Mouse (Mus musculus) CH12.LX (cell line): ENCODE data around the gene Oprm1. TPM values are rescaled to one million over a fixed set of nuclear protein-coding genes. Genes with fewer than 3 reads are reported as not detected.

Experiments
- DNase-seq: peaks from one replicate; pipeline ENCODE4 v3.0.0-alpha.2; 2013; ENCODE audit errors: extremely low read depth
- H3K27ac ChIP-seq: 2 replicates; pipeline ENCODE4 v1.5.1; 2012; ENCODE audit warnings: low read depth, mild to moderate bottlenecking, control low read depth, moderate library complexity; ENCODE audit not compliant: insufficient read depth
- H3K27me3 ChIP-seq: replicated peaks from 2 replicates; pipeline ENCODE3; 2012; ENCODE audit warnings: inconsistent platforms
- H3K36me3 ChIP-seq, 2 experiments: replicated peaks in 1 of 2; 2 replicates each; pipeline versions ENCODE3 to v1.6.1; 2012; ENCODE audit warnings: inconsistent platforms in 1 of 2, low read length in 1 of 2, mild to moderate bottlenecking in 1 of 2, mixed read lengths in 1 of 2, moderate library complexity in 1 of 2; ENCODE audit not compliant: control insufficient read depth in 1 of 2, insufficient read depth in 1 of 2
- H3K4me1 ChIP-seq, 2 experiments: 2 replicates each; pipeline ENCODE4 v1.6.1; 2012; ENCODE audit warnings: inconsistent platforms in 1 of 2, moderate library complexity in 1 of 2; ENCODE audit not compliant: insufficient read depth in 2 of 2, control insufficient read depth in 1 of 2
- H3K4me2 ChIP-seq: 2 replicates; pipeline ENCODE4 v1.6.1; 2012; ENCODE audit warnings: low read depth, mild to moderate bottlenecking, control low read depth; ENCODE audit not compliant: poor library complexity, insufficient read depth, severe bottlenecking
- H3K4me3 ChIP-seq, 3 experiments: fragments of 150-350 bp in 1 of 3; sonication (generic) in 1 of 3; replicated peaks in 1 of 3; 2 replicates each; pipeline versions ENCODE3 to v1.5.1; 2011 to 2012; ENCODE audit warnings: low read depth in 2 of 3, low read length in 2 of 3, mild to moderate bottlenecking in 2 of 3, moderate library complexity in 2 of 3, control low read depth in 1 of 3, improper control_type of control experiment in 1 of 3, inconsistent platforms in 1 of 3, mixed read lengths in 1 of 3; ENCODE audit not compliant: poor library complexity in 1 of 3
- H3K79me2 ChIP-seq: replicated peaks from 2 replicates; pipeline ENCODE4 v1.6.1; 2012; ENCODE audit warnings: mild to moderate bottlenecking, moderate library complexity; ENCODE audit not compliant: control insufficient read depth, poor library complexity, insufficient read depth, severe bottlenecking; ENCODE audit errors: extremely low read depth
- H3K9ac ChIP-seq: 2 replicates; pipeline ENCODE4 v1.6.1; 2012; ENCODE audit warnings: low read depth, mild to moderate bottlenecking, control low read depth, moderate library complexity; ENCODE audit not compliant: insufficient read depth
- H3K9me3 ChIP-seq: replicated peaks from 2 replicates; pipeline ENCODE3; 2012; ENCODE audit warnings: low read length, inconsistent platforms, mixed read lengths
- BHLHE40 ChIP-seq: IDR thresholded peaks from 2 replicates; pipeline ENCODE4 v1.6.1; 2011; ENCODE audit warnings: mild to moderate bottlenecking, low read depth, low read length, improper control_type of control experiment
- CHD1 ChIP-seq: IDR thresholded peaks from 2 replicates; pipeline ENCODE4 v1.6.1; 2012; ENCODE audit warnings: low read depth, low read length, improper control_type of control experiment, inconsistent platforms
- ELF1 ChIP-seq: IDR thresholded peaks from 2 replicates; pipeline ENCODE4 v1.6.1; 2014; ENCODE audit warnings: low read depth, mild to moderate bottlenecking, inconsistent platforms, low read length, improper control_type of control experiment
- EP300 ChIP-seq: IDR thresholded peaks from 2 replicates; pipeline ENCODE4 v1.6.1; 2011; ENCODE audit warnings: low read length, improper control_type of control experiment
- GABPA ChIP-seq: IDR thresholded peaks from 2 replicates; pipeline ENCODE4 v1.6.1; 2012; ENCODE audit warnings: low read depth, low read length, improper control_type of control experiment, inconsistent platforms; ENCODE audit not compliant: insufficient replicate concordance
- HCFC1 ChIP-seq: IDR thresholded peaks from 2 replicates; pipeline ENCODE4 v1.6.1; 2012; ENCODE audit warnings: low read depth, mild to moderate bottlenecking, inconsistent platforms, low read length, improper control_type of control experiment
- JUN ChIP-seq: IDR thresholded peaks from 2 replicates; pipeline ENCODE4 v1.6.1; 2011; ENCODE audit warnings: low read depth, mild to moderate bottlenecking, low read length, improper control_type of control experiment, moderate library complexity; ENCODE audit not compliant: insufficient read depth
- MAFK ChIP-seq: IDR thresholded peaks from 2 replicates; pipeline ENCODE4 v1.6.1; 2011; ENCODE audit warnings: low read length, improper control_type of control experiment; ENCODE audit not compliant: insufficient replicate concordance
- MXI1 ChIP-seq: IDR thresholded peaks from 2 replicates; pipeline ENCODE4 v1.6.1; 2011; ENCODE audit warnings: mild to moderate bottlenecking, low read depth, low read length, improper control_type of control experiment
- NELFE ChIP-seq: IDR thresholded peaks from 2 replicates; pipeline ENCODE4 v1.6.1; 2011; ENCODE audit warnings: low read depth, low read length, improper control_type of control experiment
- PAX5 ChIP-seq: IDR thresholded peaks from 2 replicates; pipeline ENCODE4 v1.6.1; 2012; ENCODE audit warnings: low read length, inconsistent platforms, mixed read lengths
- POLR2AphosphoS2 ChIP-seq: IDR thresholded peaks from 2 replicates; pipeline ENCODE4 v1.6.1; 2011; ENCODE audit warnings: low read depth, low read length, improper control_type of control experiment
- RCOR1 ChIP-seq: conservative IDR thresholded peaks from 2 replicates; pipeline ENCODE4 v1.6.1; 2012; ENCODE audit warnings: low read depth, mild to moderate bottlenecking, inconsistent platforms, low read length, improper control_type of control experiment
- SIN3A ChIP-seq: IDR thresholded peaks from 2 replicates; pipeline ENCODE4 v1.6.1; 2012; ENCODE audit warnings: low read length, improper control_type of control experiment, inconsistent platforms
- SMC3 ChIP-seq: IDR thresholded peaks from 2 replicates; pipeline ENCODE4 v1.6.1; 2011; ENCODE audit warnings: low read depth, low read length, improper control_type of control experiment
- TCF12 ChIP-seq: IDR thresholded peaks from 2 replicates; pipeline ENCODE4 v1.6.1; 2014; ENCODE audit warnings: low read depth, mild to moderate bottlenecking, inconsistent platforms, low read length, improper control_type of control experiment
- USF1 ChIP-seq: IDR thresholded peaks from 2 replicates; pipeline ENCODE4 v1.6.1; 2014; ENCODE audit warnings: low read depth, mild to moderate bottlenecking, inconsistent platforms, low read length, improper control_type of control experiment
- ZC3H11A ChIP-seq: IDR thresholded peaks from 2 replicates; pipeline ENCODE4 v1.6.1; 2012; ENCODE audit warnings: low read depth, mild to moderate bottlenecking, inconsistent platforms, low read length, improper control_type of control experiment
- ZKSCAN1 ChIP-seq: IDR thresholded peaks from 2 replicates; pipeline ENCODE4 v1.6.1; 2012; ENCODE audit warnings: low read depth, inconsistent platforms, low read length, improper control_type of control experiment, borderline replicate concordance
- dilution Hi-C: fragments of 300-500 bp; cut with MboI; formaldehyde crosslinking; loops from 2 replicates; pipeline ENCODE4 v1.14.3; 2020; ENCODE audit warnings: low sequenced_read_pairs; ENCODE audit not compliant: extremely low pct_unique_long_range_greater_than_20kb, extremely low pct_ligation_motif_present
- in situ Hi-C: fragments of 300-500 bp; cut with MboI; formaldehyde crosslinking; loops from 3 replicates; pipeline ENCODE4 v1.14.3; 2019; ENCODE audit warnings: low sequenced_read_pairs, low pct_ligation_motif_present, low pct_unique_long_range_greater_than_20kb, mixed read lengths
- polyA plus RNA-seq: library from polyadenylated mRNA; unstranded; fragments of >175 nt; gene quantifications from 2 replicates; pipeline ENCODE4 v1.2.1, GENCODE M21; 2012; ENCODE audit warnings: low read depth; ENCODE audit not compliant: insufficient read length
- total RNA-seq, 2 experiments: library from RNA; depleted of rRNA; stranded (reverse); fragments of 300-350 nt in 1 of 2; fragments of >200 nt in 1 of 2; gene quantifications; 2 replicates each; pipeline ENCODE4 v1.2.3; 2012 to 2014

Gene Oprm1
- total and polyA plus RNA-seq, 3 experiments = not detected

DNA sequence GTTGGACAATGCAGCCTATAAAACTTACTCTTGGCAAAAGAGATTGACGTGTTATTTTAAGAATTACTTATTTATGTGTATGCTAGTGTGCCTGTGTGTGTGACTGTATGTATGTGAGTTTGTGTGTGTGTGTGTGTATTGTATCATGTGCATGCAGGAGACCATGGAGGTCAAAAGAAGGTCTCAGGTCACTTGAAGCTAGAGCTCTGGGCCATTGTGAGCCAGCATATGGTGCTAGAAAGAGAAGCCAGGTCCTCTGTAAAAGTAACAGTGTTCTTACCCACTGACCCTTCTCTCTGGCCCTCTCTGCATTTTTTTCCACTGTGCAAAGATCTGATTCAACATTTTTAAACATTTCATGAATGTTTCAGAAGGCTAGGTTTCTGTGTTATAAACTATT, 319.7 kb downstream of the Oprm1 start:
- Histone ChIP-seq H3K4me1 (peaks cover 3 to 19% of the 10 kb centered on the region in 2 experiments; a peak in 3 of 4 replicates), H3K4me3 (no peak overlapping the region), H3K36me3 (no peaks in the 10 kb centered on the region), H3K9ac (no peak overlapping the region), H3K4me2 (no peak overlapping the region), H3K27me3 (no peaks in the 10 kb centered on the region), H3K9me3 (peaks cover 6% of the 10 kb centered on the region), H3K79me2 (no peaks in the 10 kb centered on the region), H3K27ac (no peak overlapping the region)
- DNase-seq = no peak
- in situ Hi-C loops = loop anchor here (5.0 kb wide), 1 partner anchor 191 kb away; no protein-coding TSS in a partner anchor
- dilution Hi-C loops = no loop called here
- no peak for TF ChIP-seq BHLHE40
- TF ChIP-seq ELF1 = no peak
- no peak for TF ChIP-seq EP300
- TF ChIP-seq JUN = no peak
- TF ChIP-seq MAFK = no peak
- TF ChIP-seq USF1 = no peak
- no peak for TF ChIP-seq MXI1
- TF ChIP-seq HCFC1 = no peak
- no peak for TF ChIP-seq SMC3
- TF ChIP-seq POLR2AphosphoS2 = no peak
- TF ChIP-seq TCF12 = no peak
- no peak for TF ChIP-seq SIN3A
- no peak for TF ChIP-seq PAX5
- no peak for TF ChIP-seq CHD1
- no peak for TF ChIP-seq GABPA
- TF ChIP-seq NELFE = no peak
- TF ChIP-seq ZKSCAN1 = no peak
- no peak for TF ChIP-seq ZC3H11A
- no peak for TF ChIP-seq RCOR1

Other genes starting within 250 kb of the Oprm1 start
- not detected in 2 replicates for gene Gm10945, start 3.3 kb downstream of the Oprm1 start, total RNA-seq (2012; rRNA removed)
- gene Gm10945, start 3.3 kb downstream of the Oprm1 start, total RNA-seq (2014; rRNA removed) = not detected in 2 replicates
- gene Gm10945, start 3.3 kb downstream of the Oprm1 start, polyA plus RNA-seq = not detected in 2 replicates